Mouse (Mus musculus): ENCODE measurements around the gene Xab2.

Gene Xab2

GRCm38 (mm10) chr8:3621199-3621970 lies at the start of gene Xab2, which contains the start of gene Pet100:
Xab2 (minus strand) TSS chr8:3621316.
Pet100 (plus strand) TSS chr8:3621548.
- peak; percentile 99 for DNase-seq

- DNase-seq, result no peak
Observed at GRCm38 (mm10) chr8:3670388-3670787, 49.3 kb upstream of the Xab2 start.

GRCm38 (mm10) chr8:3665507-3665906 lies 44.4 kb upstream of the Xab2 start, which contains the start of gene Mcemp1:
Mcemp1 (plus strand) TSS chr8:3665754.
- DNase-seq, result no peak

- DNase-seq, result no peak
Observed at GRCm38 (mm10) chr8:3664405-3664804, 43.3 kb upstream of the Xab2 start.

- DNase-seq, result no peak
Observed at GRCm38 (mm10) chr8:3660889-3661288, 39.8 kb upstream of the Xab2 start.

- no peak for DNase-seq
Observed at GRCm38 (mm10) chr8:3656725-3657381, 35.7 kb upstream of the Xab2 start.

GRCm38 (mm10) chr8:3655526-3655925 lies 34.4 kb upstream of the Xab2 start, which contains the start of gene Retn:
Retn (plus strand) TSS chr8:3655770.
- no peak for DNase-seq

- no peak for DNase-seq
Observed at GRCm38 (mm10) chr8:3654726-3655508, 33.8 kb upstream of the Xab2 start.

GRCm38 (mm10) chr8:3652845-3653244 lies 31.7 kb upstream of the Xab2 start:
- DNase-seq, result no peak

- DNase-seq, result no peak
Observed at GRCm38 (mm10) chr8:3648990-3649389, 27.9 kb upstream of the Xab2 start.

- no peak for DNase-seq
Observed at GRCm38 (mm10) chr8:3648268-3648667, 27.2 kb upstream of the Xab2 start.

GRCm38 (mm10) chr8:3647561-3647960 lies 26.4 kb upstream of the Xab2 start:
- DNase-seq, result no peak

- DNase-seq, result no peak
Observed at GRCm38 (mm10) chr8:3646824-3647531, 25.9 kb upstream of the Xab2 start.

GRCm38 (mm10) chr8:3645804-3646203 lies 24.7 kb upstream of the Xab2 start:
- peak; percentile 57 for DNase-seq

GRCm38 (mm10) chr8:3631478-3631875 lies 10.4 kb upstream of the Xab2 start:
- peak; percentile 36 for DNase-seq

GRCm38 (mm10) chr8:3630647-3631477 lies 9.7 kb upstream of the Xab2 start, which contains the start of gene Stxbp2:
Stxbp2 (plus strand) TSS chr8:3630955.
- DNase-seq, result peak; percentile 90

GRCm38 (mm10) chr8:3628014-3628413 lies 6.9 kb upstream of the Xab2 start:
- DNase-seq, result peak; percentile 52

GRCm38 (mm10) chr8:3626971-3627370 lies 5.9 kb upstream of the Xab2 start:
- DNase-seq, result no peak

- DNase-seq, result no peak
Observed at GRCm38 (mm10) chr8:3625445-3625844, 4.3 kb upstream of the Xab2 start, which contains the start of gene Pcp2. Pcp2 (minus strand) TSS chr8:3625545.

GRCm38 (mm10) chr8:3622119-3622518 lies 1.0 kb upstream of the Xab2 start:
- no peak for DNase-seq

GRCm38 (mm10) chr8:3609816-3610150 lies 11.3 kb downstream of the Xab2 start:
- peak; percentile 71 for DNase-seq
